Mouse (Mus musculus) neural tube, embryonic 10.5 days (tissue): ENCODE measurements at regions not wholly inside any gene's neighbourhood (a gene's known extent, or its start where the extent isn't known, plus 50 kb on each side); places are given as distances from the start of the nearest gene placed in this dataset.
"Not testable (repeated sequence)": the region's sequence is repeated elsewhere in the genome, so short reads cannot be mapped to it uniquely, and the experiment has no call there.

Source experiments
- DNase-seq: peaks from one replicate; pipeline ENCODE4 v3.0.0-alpha.2; 2017; ENCODE audit warnings: low spot score; ENCODE audit errors: extremely low spot score

DNA sequence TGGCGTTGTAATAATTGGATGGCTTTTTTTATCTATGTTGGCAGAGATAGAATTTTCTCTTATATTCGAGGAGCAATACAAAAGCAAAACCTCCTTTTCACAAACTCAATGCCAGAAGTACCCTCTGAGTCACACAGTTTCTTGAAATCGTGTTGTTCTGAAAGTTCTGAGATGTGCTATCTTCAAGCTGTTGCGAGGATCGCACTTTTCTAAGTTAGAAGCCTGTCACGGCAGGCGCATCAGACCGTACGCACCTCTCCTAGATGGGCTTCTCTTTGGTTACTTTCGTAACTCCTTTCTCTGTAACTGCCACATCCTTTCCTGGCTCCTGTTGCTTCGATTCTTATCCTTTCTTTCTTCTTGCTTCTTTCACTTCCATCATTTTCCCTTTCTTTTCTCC is 271.2 kb upstream of the Arrdc3 start:
- DNase-seq: no peak

DNA sequence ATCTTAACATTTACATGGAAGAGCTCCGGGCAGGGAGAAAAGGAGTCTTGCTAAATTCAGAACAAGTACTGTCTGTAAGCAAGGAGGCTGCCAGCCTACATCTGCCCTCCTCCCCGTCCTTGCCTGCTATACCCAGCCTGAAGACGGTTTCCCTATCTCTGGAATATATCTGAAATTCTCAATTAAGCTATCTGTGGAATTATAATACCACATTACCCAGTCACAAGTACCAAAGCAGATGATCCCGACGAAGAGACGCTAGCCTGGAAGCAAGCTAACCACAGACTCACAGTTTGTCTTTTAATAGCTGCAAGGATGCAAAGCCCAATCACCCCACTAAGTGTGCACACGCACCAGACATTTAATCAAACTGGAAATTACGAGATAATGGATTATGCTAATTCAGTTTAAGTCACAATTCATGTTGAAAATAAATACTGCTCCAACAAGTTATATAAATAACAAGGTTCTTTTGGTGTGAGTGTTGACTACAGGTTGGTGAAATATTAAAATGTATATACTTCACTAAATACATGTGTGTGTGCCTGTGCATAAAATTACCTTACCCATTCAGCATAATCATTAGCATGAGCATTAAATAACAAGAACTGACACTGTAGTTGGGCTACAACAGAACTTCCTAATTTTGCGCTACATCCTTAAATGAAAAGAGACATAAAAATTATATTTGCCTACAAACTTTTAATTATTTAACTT is 269.9 kb upstream of the Arrdc3 start:
- DNase-seq: no peak

DNA sequence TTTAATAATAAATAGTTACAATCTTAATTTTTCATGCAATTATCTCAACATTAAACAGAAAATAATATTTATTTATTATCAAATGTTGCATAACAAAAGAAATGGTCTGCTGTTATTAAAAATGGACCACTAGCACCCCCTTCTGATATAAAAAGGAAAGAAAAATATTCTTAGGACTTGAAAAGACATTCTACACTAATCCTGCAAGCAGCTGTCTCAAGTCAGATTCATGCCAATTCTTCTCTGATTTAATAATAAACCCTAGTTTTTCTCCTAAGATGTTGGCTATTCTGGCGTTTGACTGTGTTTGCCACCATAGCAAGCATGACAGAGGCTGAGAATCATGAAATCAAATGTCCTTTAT is 269.3 kb upstream of the Arrdc3 start:
- DNase-seq: no peak

DNA sequence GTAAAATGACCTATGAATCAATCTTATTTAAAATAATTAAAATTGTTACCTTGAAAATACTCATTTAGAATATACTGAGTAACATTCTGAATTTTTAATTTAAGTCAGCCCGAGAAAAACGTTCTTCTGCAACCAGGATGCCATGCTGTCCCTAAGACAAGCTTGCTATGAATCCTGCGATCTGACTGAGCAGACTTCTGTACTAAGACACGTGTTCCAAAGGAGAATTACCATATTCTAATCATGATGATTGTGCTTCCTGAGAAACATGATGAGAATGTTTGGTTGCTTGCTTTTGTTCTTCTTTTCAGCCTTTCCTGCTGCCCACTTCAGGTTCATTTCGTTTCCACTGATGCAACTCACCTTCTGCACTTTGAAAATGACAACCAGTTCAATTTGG is 268.2 kb upstream of the Arrdc3 start:
- DNase-seq: no peak

DNA sequence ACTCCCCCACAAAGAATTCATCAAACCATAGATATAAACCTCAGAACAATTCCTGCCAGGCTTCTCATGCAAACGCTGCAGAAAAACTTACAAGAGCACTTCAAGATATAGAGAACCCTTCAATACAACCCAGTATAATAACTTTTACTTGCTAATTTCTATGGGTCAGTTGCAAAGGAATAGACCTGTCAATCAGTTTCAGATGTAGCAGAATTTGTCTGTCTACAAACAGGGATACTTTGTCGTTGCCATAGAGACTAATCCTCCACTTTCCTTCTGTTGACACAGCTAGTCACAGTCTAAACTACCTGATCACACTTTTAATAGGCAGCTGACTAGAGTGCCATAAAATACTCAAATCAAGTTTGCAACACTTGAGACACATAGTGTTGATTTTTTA is 260.2 kb upstream of the Arrdc3 start:
- DNase-seq: no peak

GRCm38 (mm10) chr13:80641334-80641733 is 241.8 kb upstream of the Arrdc3 start:
- DNase-seq: no peak

DNA sequence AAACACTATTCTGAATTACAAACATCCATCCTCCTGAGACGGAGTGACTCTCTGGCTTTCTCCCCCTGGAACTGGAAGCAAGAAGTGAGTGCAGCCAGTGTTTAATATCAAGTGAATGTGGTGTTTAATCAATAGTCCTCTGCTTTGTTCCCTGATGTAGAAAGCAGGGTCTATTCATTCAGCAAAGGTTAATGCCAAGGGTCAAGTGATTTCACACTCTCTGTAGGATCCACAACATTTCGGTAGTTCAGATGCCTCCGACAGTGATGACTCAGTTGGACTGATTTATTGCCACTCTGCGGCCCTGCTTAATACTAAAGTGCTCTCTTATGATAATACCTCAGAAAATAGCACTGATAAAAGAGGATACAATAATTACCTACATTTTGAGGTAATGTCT is 235.6 kb upstream of the Arrdc3 start:
- DNase-seq: no peak

- no peak for DNase-seq
Measured at GRCm38 (mm10) chr13:80652967-80653539, 230.1 kb upstream of the Arrdc3 start.

GRCm38 (mm10) chr13:80666186-80666713 is 216.9 kb upstream of the Arrdc3 start:
- DNase-seq: no peak

GRCm38 (mm10) chr13:80689871-80690270 is 193.3 kb upstream of the Arrdc3 start:
- DNase-seq: no peak

- no peak for DNase-seq
Measured at GRCm38 (mm10) chr13:80690654-80691386, 192.4 kb upstream of the Arrdc3 start.

- no peak for DNase-seq
Measured at GRCm38 (mm10) chr13:80695549-80696150, 187.5 kb upstream of the Arrdc3 start.

DNA sequence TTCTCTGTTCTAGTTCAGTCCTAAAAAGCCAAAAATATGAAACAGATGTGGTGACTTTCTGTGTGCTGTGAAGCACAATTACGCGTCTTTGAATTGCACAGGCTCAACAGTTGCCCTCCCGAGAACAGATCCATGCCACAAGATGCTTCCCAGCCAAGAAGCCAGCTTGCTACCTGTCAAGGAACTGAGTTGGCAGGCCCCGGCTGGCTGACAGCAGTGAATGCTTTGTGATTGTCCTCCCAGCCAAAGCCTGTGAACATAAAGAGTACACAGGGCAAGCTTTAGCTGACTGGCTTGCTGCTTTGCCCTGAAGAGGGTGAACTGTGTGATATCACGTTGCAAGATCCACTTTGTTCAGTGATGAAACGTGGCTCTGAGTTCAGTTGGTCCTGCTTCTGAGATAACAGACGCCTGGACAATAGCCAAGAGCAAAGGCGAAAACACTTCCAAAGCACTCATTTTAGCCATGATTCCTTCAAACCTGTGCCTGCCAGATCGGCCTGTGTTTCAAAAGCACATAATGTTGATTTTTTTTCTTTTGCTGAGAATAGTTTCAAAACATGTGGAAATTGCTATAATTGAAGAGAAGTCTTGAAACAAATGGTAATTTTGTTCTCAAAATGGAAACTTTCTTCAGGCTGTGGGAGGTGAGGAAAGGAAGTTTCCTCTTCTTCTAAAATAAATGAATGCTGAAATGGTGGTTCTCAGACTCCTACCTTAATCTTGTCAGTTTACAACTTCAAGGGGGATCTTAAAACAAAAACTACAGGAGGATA is 173.5 kb upstream of the Arrdc3 start:
- DNase-seq: peak; percentile 14

DNA sequence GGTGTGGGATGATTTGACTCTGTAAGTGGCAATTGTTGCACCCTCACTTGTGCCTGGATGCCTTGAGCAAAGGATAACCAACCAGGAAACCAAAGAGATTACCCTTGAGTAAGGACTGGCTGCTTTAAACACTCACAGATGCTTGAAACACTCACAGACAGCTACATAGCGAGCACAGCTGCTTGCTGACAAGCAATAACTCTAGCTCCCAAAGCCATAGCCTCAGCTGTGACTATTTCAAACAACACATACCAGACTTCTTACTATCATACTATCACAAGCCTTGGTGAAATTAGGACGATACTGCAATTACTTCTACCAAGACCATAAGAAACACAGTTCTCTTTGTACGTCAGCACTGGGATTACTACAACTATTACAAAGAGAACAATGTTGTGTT is 163.9 kb upstream of the Arrdc3 start:
- DNase-seq: no peak

GRCm38 (mm10) chr13:80723215-80724006 is 159.8 kb upstream of the Arrdc3 start:
- DNase-seq: no peak

DNA sequence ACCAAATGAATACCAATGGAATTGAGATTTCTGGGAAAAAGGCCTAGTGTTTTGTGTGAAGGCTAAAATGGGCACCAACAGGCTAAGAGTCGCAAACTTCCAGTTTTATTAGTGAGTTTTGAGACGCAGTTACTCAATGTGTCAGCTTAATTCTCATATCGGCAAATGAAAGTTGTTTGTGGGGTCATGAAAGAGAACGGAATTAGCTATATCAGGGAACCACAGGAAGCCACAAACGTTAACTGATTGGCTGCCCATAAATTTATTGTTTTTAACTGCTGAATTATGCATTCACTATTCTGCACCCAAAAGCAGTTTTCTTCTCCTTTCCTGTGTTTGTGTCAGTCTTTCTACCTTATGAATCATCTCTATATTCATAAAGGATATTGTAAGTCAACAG is 154.0 kb upstream of the Arrdc3 start:
- no peak for DNase-seq

DNA sequence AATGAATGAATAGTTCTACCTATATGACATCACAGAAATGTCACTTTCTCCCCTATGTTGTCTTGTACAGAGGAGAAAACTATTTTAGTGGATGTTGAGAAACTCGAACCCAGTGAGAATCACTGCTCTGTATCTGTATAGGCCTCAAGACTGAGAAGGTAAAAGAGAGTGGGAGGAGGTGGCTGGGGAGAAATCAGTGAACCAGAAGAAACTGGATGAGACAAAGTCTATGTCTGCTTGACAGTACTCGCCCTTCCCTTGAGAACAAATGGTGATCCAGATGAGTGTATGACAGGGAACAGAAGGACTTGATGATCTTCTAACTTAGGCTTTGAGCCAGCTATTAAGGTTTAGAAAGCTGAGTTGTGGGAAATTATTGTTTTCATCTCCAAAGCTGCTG is 137.2 kb upstream of the Arrdc3 start:
- no peak for DNase-seq

- not testable (repeated sequence) for DNase-seq
Measured at GRCm38 (mm10) chr13:80747022-80747421, 136.2 kb upstream of the Arrdc3 start.
